Mouse (Mus musculus) v-Abl transformed pro-B cells (cell line): Measurements from ENCODE around the gene Zfp949.
"Not testable (repeated sequence)": the region's sequence is repeated elsewhere in the genome, so short reads cannot be mapped to it uniquely, and the experiment has no call there.

ENCODE experiments used
- in situ Hi-C, 2 experiments: fragments of 400-800 bp; cut with MboI; formaldehyde crosslinking; loops; one replicate each; pipeline ENCODE4 v1.15.1; 2025; ENCODE audit not compliant: unreplicated experiment in 2 of 2

The Zfp949 gene

DNA sequence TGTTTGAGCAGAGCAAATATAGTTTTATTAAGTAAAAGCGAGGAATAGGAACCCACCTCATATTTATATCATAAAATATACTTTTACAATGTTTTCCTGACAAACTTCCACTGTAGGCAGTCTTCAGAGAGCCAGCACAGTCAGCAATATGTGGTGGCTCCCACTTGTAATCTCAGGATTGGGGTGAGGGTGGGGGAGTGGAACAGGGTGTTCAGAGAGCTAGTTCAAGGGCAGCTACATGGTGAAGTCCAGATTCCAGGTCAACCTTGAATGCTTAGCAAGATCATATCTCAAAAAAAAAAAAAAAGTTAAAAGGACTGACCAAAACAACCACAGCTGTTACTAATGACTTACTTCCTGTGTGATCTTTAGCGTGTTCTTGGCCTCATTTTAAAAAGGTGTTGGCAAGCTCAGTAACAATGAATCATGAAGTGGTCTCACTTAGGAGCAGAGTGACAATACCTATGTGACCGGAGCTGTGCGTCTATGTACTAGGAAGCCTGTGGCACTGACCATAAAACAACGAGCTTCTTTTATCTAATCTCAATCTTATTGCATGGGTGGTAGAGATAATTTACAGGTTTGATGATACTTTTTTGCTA is 17.7 kb upstream of the Zfp949 start:
- in situ Hi-C loops, result loop anchor here (10.0 to 25.0 kb wide), 7 partner anchors 95 to 1582 kb away; partner anchors contain the start of genes Cyb5r4 (in 1 of the 2), Morf4l1 (in 1 of the 2), Mthfs (in 1 of the 2) and Mthfsl (in 1 of the 2)

DNA sequence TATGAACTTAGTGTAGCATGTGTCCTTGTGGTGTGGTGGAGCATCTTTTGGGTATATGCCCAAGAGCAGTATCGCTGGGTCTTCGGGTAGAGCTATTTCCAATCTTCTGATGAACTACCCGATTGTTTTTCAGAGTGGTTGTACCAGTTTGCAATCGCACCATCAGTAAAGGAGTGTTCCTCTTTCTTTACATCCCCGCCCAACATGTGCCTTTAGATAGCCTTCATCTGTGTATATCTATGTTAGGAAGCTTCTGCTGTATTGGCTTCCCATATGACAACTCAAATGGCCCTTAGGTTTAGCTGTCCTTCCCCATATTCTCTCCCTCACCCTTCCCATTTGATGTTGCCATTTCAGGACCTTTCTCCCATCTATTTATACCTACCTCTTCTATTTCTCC is 13.7 kb upstream of the Zfp949 start:
- in situ Hi-C loops, result loop anchor here (10.0 to 25.0 kb wide), 6 partner anchors 191 to 1578 kb away; partner anchors contain the start of genes Cyb5r4 (in 1 of the 2), Morf4l1 (in 1 of the 2), Mthfs (in 1 of the 2) and Mthfsl (in 1 of the 2)

DNA sequence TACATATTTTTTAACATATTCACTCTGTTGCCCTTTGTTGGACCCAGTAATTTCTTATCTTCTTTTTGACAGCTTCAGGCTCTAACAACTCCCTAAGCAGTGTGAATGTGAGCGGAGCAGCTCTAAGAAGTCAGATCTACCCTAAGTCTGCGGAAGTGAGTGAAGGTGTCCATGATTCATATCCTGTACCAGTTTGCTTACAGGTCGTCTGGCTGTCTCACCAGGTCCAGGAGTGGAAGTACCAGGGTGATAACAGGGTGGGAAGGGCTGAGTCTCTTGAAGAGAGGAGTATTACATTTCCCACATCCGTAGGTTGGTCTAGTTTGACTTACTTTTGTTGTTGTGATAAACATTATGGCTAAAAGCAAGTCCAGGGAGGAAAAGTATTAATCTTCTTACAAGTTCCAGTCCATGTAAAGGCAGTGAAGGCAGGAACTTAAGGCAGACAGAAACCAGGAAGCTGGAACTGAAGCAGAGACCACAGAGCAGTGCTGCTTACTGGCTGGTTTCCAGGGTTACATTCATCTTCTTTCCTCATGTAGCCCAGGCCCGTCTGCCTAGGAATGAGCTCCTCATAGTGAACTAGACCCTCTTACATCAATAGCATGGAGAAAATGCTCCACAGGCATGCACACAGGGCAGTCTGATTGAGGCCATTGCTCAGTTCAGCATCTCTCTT is 8.1 kb upstream of the Zfp949 start:
- in situ Hi-C loops, result loop anchor here (5.0 to 25.0 kb wide), 10 partner anchors 55 to 1573 kb away; partner anchors contain the start of genes Cep162 (in 1 of the 2), Cyb5r4 (in 1 of the 2), Morf4l1 (in 1 of the 2) and Mthfs (in 1 of the 2)

DNA sequence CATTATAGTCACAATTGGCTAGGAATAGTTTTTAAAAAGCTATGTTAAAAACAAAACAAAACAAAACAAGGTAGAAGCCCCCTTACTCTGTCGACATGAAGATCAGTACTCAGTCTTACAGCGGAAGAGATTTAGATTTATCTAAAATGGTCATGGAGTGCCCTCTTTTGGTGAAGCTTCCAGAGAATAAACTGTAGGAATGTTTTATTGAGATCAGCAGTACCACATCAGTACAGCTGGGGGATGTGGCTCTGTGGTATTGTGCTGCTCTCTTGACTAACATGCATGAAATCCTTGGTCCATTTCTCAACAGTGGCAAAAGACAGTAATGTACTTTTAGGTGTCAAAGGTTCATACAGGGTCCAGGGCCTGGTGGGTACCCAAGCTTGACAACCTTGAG is 5.0 kb upstream of the Zfp949 start:
- in situ Hi-C loops, result loop anchor here (5.0 to 25.0 kb wide), 7 partner anchors 58 to 1569 kb away; partner anchors contain the start of genes Cep162 (in 1 of the 2), Morf4l1 (in 1 of the 2), Mthfs (in 1 of the 2) and Syncrip (in 1 of the 2)

DNA sequence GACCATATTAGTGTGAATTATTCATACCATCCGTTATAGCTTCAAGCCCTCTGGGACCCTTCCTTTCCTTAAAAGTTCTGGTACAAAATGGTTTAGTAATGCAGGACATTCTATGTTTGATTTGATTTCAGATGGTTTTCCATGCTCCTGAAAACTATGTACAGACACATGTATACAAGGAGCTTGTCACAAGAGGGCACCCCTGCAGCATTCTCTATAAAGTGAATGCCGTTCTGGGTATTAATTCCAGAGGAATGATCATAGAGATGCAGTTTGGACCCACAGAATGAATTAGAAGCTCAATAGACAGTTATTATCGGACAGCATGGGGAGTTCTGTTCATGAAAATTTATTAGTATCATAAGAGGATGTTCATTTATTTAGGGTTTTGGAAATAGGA is 2.3 kb upstream of the Zfp949 start:
- in situ Hi-C loops, result loop anchor here (5.0 to 25.0 kb wide), 9 partner anchors 61 to 1567 kb away; partner anchors contain the start of genes Cep162 (in 2 of the 2), Morf4l1 (in 1 of the 2), Mthfs (in 1 of the 2) and Syncrip (in 1 of the 2)

DNA sequence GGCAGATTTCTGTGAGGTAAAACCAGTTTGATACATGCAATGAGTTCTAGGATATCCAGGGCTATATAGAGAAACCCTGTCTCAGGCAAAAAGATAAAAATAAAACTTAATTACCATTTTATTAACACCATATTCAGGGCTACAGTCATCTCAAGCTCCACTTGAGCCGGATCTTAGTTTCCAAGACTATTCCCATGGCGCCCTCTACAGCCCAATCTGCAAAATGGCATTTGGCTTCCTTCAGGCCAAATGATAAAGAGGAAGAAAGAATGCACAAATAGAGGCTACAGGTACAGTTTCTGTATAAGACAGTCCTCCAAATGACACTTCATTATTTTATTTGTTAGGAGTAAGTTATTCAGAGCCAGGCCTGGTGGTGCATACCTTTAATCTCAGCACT is 1.7 kb upstream of the Zfp949 start:
- in situ Hi-C loops, result loop anchor here (5.0 to 25.0 kb wide), 9 partner anchors 61 to 1566 kb away; partner anchors contain the start of genes Cep162 (in 2 of the 2), Morf4l1 (in 1 of the 2), Mthfs (in 1 of the 2) and Syncrip (in 1 of the 2)

DNA sequence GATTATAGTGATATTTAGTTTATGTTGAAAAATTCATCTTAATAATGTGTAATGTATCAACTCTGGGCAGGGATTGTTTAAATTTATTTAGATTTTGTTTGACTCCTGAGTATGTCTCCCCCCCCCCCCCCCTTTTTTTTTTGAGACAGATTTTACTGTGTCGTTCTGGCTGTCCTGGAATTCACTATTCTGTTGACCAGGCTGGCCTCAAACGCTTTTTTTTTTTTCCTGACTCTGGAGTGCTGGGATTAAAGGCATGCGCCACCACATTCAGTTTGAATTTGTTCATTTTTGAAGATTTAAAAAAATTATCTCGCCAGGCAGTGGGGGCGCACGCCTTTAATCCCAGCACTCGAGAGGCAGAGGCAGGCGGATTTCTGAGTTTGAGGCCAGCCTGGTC is 1.2 kb upstream of the Zfp949 start:
- in situ Hi-C loops, result loop anchor here (5.0 to 25.0 kb wide), 9 partner anchors 62 to 1566 kb away; partner anchors contain the start of genes Cep162 (in 2 of the 2), Morf4l1 (in 1 of the 2), Mthfs (in 1 of the 2) and Syncrip (in 1 of the 2)

DNA sequence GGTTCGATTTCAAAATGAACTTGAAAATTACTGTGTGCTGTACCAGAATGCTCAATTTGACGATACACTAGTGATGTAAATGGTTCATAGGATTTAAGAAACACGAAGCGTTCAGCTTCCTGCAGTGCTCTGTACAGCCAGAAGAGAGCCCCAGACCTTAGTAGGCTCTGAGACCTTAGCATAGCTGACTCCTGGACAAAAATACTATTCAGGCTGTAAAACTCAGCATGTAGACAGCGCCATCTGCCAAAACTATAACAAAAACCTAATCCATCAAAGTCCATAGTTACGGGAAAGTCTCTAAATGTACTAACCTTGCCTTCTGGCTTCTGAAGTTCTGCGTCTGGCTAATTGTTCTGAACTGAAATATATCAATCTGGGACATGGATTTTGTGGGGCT is 550 bp upstream of the Zfp949 start:
- in situ Hi-C loops, result loop anchor here (5.0 to 25.0 kb wide), 9 partner anchors 62 to 1565 kb away; partner anchors contain the start of genes Cep162 (in 2 of the 2), Morf4l1 (in 1 of the 2), Mthfs (in 1 of the 2) and Syncrip (in 1 of the 2)

DNA sequence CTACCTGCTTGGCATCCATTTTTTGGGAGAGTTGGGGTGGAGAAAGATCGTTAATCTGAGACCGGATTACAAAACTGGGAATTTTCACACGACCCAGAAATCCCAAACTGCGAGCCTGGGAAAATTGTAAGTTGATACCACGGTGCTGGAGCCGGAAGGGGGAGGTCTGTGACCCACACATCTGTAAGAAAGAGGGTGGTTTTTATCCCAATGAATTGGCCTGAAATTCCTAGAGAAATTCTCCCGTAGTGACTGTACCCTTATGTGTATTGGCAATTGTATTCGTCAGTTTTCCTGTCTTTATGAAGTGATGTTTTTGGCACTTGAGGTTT is 760 bp downstream of the Zfp949 start:
- in situ Hi-C loops, result loop anchor here (5.0 to 25.0 kb wide), 9 partner anchors 64 to 1564 kb away; partner anchors contain the start of genes Cep162 (in 2 of the 2), Morf4l1 (in 1 of the 2), Mthfs (in 1 of the 2) and Syncrip (in 1 of the 2)

DNA sequence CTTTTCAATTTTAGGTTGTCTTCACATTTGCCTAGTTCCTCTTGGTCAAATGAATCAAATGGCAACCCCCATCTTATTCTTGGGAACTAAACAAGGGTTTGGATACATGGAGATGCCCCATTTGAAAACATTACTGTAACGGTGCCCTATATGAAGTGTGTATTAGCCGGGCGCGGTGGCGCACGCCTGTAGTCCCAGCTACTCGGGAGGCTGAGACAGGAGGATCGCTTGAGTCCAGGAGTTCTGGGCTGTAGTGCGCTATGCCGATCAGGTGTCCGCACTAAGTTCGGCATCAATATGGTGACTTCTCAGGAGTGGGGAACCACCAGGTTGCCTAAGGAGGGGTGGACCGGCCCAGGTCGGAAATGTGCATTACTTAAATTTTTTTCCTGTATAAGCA is 5.3 kb downstream of the Zfp949 start:
- in situ Hi-C loops, result loop anchor here in 1 of 2 experiments (25.0 kb wide), 1 partner anchor 159 kb away; the partner anchor contains the start of gene Mthfsl

DNA sequence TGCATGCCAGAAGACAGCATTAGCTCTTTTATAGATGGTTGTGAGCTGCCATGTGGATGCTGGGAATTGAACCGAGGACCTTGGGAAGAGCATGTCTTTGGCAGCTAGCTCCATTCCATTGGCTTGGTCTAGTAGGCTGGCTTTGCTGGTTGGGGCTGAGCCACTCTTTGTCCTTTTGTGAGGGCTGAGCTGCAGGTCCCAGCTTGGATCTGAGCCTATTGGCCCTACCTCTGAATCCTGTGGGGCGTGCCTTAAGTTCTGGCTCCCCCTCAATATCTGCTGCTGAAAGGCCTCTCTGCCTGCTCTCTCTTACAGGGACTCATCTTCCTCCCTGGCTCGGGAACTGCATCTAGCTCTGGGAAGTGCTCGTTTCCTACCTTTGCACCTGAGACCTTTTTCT is 10.3 kb downstream of the Zfp949 start:
- in situ Hi-C loops, result loop anchor here in 1 of 2 experiments (25.0 kb wide), 1 partner anchor 154 kb away; the partner anchor contains the start of gene Mthfsl

DNA sequence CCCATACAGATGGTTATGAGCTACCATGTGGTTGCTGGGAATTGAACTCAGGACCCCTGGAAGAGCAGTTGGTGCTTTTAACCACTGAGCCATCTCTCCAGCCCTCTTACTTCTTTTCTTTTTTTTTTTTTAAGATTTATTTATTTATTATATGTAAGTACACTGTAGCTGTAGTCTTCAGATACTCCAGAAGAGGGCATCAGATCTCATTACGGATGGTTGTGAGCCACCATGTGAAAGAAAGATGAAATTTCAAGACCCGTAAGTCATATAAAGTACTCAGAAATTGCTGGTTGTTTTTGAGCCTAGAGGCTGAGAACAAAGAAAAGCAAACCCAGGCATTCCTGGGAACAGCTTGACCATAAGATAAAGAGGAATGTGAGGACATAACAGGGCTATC is 13.7 kb downstream of the Zfp949 start:
- in situ Hi-C loops, result loop anchor here in 1 of 2 experiments (25.0 kb wide), 1 partner anchor 151 kb away; the partner anchor contains the start of gene Mthfsl

DNA sequence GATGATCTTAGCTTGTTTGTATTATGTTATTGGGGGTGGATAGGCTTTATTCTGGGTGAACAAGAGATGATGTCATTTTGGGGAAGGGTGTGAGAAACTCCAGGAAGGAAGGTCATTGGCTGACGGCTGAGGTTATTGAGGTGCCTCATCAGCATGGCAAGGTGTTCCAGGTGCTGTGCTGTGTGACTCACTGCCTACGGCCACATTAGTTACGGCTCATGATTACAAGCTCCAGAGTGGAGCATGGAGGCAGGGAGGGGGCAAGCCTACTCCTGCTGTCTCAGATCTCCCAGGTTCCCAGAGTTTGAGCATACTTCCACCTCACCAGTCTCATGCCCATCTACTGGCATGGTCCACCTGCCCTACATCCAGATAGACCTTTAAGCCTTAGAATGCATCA is 22.7 kb downstream of the Zfp949 start:
- in situ Hi-C loops, result loop anchor here in 1 of 2 experiments (25.0 kb wide), 1 partner anchor 142 kb away; the partner anchor contains the start of gene Mthfsl

DNA sequence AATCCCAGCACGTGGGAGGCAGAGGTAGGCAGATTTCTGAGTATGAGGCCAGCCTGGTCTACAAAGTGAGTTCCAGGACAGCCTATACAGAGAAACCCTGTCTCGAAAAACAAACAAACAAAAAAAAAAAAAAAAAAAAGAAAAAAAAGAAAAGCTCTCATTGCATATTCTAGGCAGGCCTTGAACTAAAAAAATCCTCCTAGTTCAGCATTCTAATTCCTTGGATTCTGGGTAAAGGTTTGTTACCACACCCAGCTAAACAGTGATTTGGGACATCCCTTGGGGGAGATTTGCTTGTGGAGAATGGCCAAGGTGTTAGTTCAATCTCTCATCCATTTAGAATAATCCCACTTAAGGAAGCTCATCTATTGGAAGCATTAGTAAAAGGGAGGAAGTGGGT is 32.8 kb downstream of the Zfp949 start, which contains the start of gene Trim43a:
Trim43a (plus strand) TSS at position 301 of the 400 bp plus-strand sequence.
- in situ Hi-C loops, result not testable (repeated sequence)

DNA sequence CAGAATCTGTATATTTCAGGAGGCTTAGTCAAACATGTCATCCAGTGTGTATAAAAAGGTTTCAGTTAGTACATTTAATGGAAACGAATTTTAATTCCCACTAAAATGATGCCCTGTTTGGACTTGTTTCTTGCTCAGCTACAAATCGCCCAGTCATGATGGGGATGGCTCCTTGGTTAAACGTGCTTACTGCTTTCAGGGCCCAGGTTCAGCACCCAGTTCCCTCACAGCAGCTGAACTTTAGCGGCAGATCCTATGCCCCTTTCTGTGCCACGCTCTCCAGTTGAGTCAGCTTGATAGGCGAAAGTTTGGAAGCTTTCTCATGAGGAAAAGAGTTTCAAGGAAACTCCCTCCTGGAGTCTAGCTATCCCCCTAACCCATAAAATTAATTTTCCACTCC is 45.9 kb downstream of the Zfp949 start:
- in situ Hi-C loops, result not testable (repeated sequence)

DNA sequence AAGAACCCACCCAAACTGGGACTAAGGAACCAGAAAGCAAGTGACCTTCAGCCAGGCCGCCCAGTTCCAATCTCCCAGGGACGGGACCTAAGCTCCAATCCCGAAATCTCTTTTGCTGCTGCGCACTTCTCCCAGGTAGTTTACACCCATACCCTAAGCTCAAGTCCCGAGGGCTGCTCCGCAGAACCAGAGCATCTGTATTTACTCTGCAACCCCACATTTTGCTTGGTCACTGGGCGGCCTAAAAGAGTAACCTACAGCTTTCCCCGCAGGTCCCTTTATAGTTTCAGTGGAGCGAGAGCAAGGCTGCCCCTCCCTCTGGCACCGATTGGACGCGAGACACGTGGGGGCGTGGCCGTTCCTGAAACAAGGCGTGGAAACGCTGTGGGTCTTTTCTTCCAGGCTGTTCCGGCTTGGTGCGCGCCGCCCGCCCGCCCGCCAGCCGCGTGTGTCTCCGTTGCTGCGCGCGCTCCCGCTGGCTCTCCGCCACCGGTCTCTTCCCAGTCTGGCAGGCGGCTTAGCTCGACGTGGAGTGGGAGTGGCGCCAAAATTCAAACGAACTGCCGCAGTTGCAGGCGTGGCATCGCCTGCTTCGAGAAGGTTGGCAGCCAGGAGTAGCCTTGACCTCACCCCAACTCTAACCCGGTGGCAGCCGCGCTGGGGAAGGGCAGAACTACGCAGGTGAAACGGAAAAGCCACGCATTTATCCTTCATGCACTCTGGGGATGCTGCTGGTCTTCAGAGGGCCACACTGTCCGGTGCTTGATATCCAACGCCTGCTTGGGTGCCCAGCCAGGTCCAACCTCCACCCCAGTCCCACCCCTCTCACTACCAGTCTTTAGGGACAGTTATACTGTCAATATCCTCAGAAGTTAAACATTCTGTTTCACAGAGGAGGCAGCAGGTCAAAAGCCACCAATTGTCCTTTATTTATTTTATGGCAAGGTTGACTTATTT is 51.7 kb downstream of the Zfp949 start:
- in situ Hi-C loops, result not testable (repeated sequence)
